In genomic region chr3:101462294-101462693, GRCm38 (mm10) we compare ENCODE assay signal across 8 mouse cellular contexts.
DNase-seq lines count a peak whose midpoint lies in the region; ATAC-seq lines count a peak whose summit lies in the region.

No protein-coding gene starts in this region.

- no peak overlapping the region for H3K27ac ChIP-seq in forebrain, embryonic 14.5 days (ENCODE audit: low read depth, low read length)
- peak overlapping the region; percentile 10; the same call in 1 of the 2 replicates for H3K27ac ChIP-seq in hindbrain, embryonic 13.5 days

- no peaks in the 10 kb centered on the region; the same call in 1 of the 2 replicates for H3K4me1 ChIP-seq in forebrain, embryonic 14.5 days (ENCODE audit: control insufficient read depth, insufficient read depth, low read length)
- H3K4me1 ChIP-seq in hindbrain, embryonic 13.5 days (replicated peaks): peaks cover 24% of the 10 kb centered on the region

- ATAC-seq in forebrain, embryonic 14.5 days: peak; percentile 74
- peak; percentile 40 for ATAC-seq in hindbrain, embryonic 13.5 days (ENCODE audit: low FRiP score)

- H3K4me3 ChIP-seq in forebrain, embryonic 14.5 days (ENCODE audit: low read depth, low read length): no peak overlapping the region
- no peak overlapping the region for H3K4me3 ChIP-seq in hindbrain, embryonic 13.5 days

- H3K4me2 ChIP-seq in forebrain, embryonic 14.5 days (ENCODE audit: low read length): no peak overlapping the region
- H3K4me2 ChIP-seq in hindbrain, embryonic 13.5 days: no peak overlapping the region

- 25% methylated on average over 5 of the region's 5 CpGs for WGBS in forebrain, embryonic 14.5 days
- WGBS in hindbrain, embryonic 13.5 days: 23% methylated on average over 5 of the region's 5 CpGs

- peaks cover 23% of the 10 kb centered on the region for H3K36me3 ChIP-seq in forebrain, embryonic 14.5 days (ENCODE audit: control insufficient read depth, insufficient read depth, low read length)
- H3K36me3 ChIP-seq in hindbrain, embryonic 13.5 days: peaks cover 32% of the 10 kb centered on the region

- DNase-seq in MN1 (ENCODE audit: low spot score): peak; percentile 70
- peak; percentile 65 for DNase-seq in cerebellum, adult 11 months
- DNase-seq in forebrain, embryonic 14.5 days (ENCODE audit: low spot score): peak; percentile 92
- DNase-seq in layer of hippocampus, adult 9-11 months: peak; percentile 70
- peak; percentile 86 for DNase-seq in lung, postnatal 36 days
- DNase-seq in right cerebral cortex, postnatal 10 days (ENCODE audit: low spot score in 2 of 2): peak; percentile 85 to 90
- peak; percentile 68 for DNase-seq in urinary bladder, postnatal 25 days (ENCODE audit: low spot score)

- H3K9ac ChIP-seq in forebrain, embryonic 14.5 days (ENCODE audit: low read length): no peak overlapping the region
- no peak overlapping the region for H3K9ac ChIP-seq in hindbrain, embryonic 13.5 days

- H3K9me3 ChIP-seq in forebrain, embryonic 14.5 days (replicated peaks; ENCODE audit: control insufficient read depth, low read length): no peaks in the 10 kb centered on the region
- H3K9me3 ChIP-seq in hindbrain, embryonic 13.5 days: peaks cover 5% of the 10 kb centered on the region

- H3K27me3 ChIP-seq in forebrain, embryonic 14.5 days (replicated peaks; ENCODE audit: control insufficient read depth, insufficient read depth, low read length): no peaks in the 10 kb centered on the region
- no peaks in the 10 kb centered on the region for H3K27me3 ChIP-seq in hindbrain, embryonic 13.5 days
